Mouse (Mus musculus): ENCODE results near the gene Rhox7a. TPM values are rescaled to one million over a fixed set of nuclear protein-coding genes. Genes with fewer than 3 reads are reported as not detected.

Gene Rhox7a
- polyA plus RNA-seq (2021; fragmentation: Nextera tagmentation), result not detected in 2 replicates
- long read RNA-seq, experiment 1, result 0 reads
- long read RNA-seq, experiment 2, result 0 reads

DNA sequence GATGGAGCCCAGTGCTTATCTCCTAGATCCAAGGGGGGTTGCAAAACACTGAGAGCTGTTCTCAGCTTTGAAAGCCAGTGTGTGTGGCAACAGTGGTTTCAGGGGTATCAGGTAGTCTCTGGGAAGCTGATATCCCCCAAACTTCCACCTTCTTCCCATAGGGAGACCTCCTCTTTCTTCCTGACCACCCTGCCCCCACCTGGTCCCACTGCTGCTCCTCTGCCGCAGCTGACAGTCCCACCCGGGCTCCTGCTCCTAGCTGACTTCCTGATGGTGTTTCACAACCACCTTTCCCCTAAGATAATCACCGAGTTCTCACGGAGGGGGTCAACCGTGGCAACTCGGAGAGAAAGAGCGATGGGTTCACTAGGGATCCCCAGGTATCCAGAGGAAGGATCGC, at the start of gene Rhox7a:
Rhox7a (plus strand) TSS at position 301 of the 400 bp plus-strand sequence.

DNA sequence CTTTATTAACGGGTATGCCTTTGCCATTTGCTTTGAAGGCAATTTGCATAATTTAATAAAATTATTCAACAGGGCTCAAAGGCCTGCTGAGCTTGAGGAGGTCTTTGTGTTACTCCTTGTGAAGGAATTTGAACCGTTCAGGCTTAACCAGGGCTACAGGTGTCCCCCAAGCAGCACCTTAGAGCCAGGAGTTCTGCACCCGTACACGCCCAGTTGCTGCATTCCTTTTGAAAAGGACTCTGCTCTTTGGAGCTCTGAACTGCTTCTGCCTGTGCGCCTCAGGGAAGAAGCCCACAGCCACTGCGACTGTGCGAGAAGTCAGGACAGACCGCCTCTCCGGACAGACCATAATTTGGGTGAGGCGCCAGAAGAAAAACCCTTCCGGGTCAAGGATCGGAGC, 4.9 kb upstream of the Rhox7a start, which contains the start of gene Rhox6:
Rhox6 (plus strand) TSS at position 301 of the 400 bp plus-strand sequence.

DNA sequence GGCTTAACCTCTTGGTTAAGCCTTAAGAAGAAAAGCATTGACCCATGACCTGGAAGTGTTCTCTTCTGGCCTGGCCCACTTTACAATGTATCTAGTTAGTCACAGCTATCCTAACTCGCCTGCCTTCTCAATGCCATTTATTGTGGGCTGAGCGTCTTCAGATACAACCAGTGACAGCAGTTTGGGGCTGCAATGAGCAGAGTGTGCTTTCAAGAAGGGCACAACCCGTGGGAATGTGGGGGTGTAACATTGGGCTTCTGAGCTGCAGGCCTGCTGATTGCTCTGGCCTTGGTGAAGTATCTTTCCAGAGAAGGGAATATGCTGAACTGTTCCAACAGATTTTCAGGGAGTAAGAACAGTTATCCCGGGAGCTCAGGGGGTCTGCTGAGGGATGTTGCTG, 47.4 kb downstream of the Rhox7a start, which contains the start of gene Rhox8:
Rhox8 (minus strand) TSS at position 101 of the 400 bp plus-strand sequence.

Other genes starting within 250 kb of the Rhox7a start
- not detected in 2 replicates for gene Rhox4f, start 224.0 kb upstream of the Rhox7a start, polyA plus RNA-seq (2021; fragmentation: Nextera tagmentation)
- gene Rhox3g, start 203.1 kb upstream of the Rhox7a start, polyA plus RNA-seq (2021; fragmentation: Nextera tagmentation), result not detected in 2 replicates
- not detected in 2 replicates for gene Rhox2g, start 188.2 kb upstream of the Rhox7a start, polyA plus RNA-seq (2021; fragmentation: Nextera tagmentation)
- not detected in 2 replicates for gene Rhox4g, start 180.4 kb upstream of the Rhox7a start, polyA plus RNA-seq (2021; fragmentation: Nextera tagmentation)
- not detected in 2 replicates for gene Rhox3h, start 162.9 kb upstream of the Rhox7a start, polyA plus RNA-seq (2021; fragmentation: Nextera tagmentation)
- gene Rhox2h, start 158.4 kb upstream of the Rhox7a start, polyA plus RNA-seq (2021; fragmentation: Nextera tagmentation), result not detected in 2 replicates
- gene Rhox5, start 26.8 kb upstream of the Rhox7a start, polyA plus RNA-seq (2021; fragmentation: Nextera tagmentation), result 0.28 TPM in 1 of 2 replicates, not detected in the other
- gene Rhox6, start 4.8 kb upstream of the Rhox7a start, polyA plus RNA-seq (2021; fragmentation: Nextera tagmentation), result not detected in 2 replicates
- not detected in 2 replicates for gene Rhox8, start 47.3 kb downstream of the Rhox7a start, polyA plus RNA-seq (2021; fragmentation: Nextera tagmentation)
- not detected in 2 replicates for gene Rhox7b, start 65.5 kb downstream of the Rhox7a start, polyA plus RNA-seq (2021; fragmentation: Nextera tagmentation)
- not detected in 2 replicates for gene Rhox9, start 70.1 kb downstream of the Rhox7a start, polyA plus RNA-seq (2021; fragmentation: Nextera tagmentation)
- not detected in 2 replicates for gene Btg1-ps1, start 187.1 kb downstream of the Rhox7a start, polyA plus RNA-seq (2021; fragmentation: Nextera tagmentation)
- gene Btg1-ps2, start 211.4 kb downstream of the Rhox7a start, polyA plus RNA-seq (2021; fragmentation: Nextera tagmentation), result not detected in 2 replicates
- not detected in 2 replicates for gene Rhox10, start 234.8 kb downstream of the Rhox7a start, polyA plus RNA-seq (2021; fragmentation: Nextera tagmentation)

Data from left cerebral cortex, adult 6 months (tissue).